Mouse (Mus musculus): ENCODE results near the gene Atp6v1b1. TPM values are rescaled to one million over a fixed set of nuclear protein-coding genes. Genes with fewer than 3 reads are reported as not detected.

Gene Atp6v1b1
- polyA plus RNA-seq, 1 experiment from 2014 or later: not detected

DNA sequence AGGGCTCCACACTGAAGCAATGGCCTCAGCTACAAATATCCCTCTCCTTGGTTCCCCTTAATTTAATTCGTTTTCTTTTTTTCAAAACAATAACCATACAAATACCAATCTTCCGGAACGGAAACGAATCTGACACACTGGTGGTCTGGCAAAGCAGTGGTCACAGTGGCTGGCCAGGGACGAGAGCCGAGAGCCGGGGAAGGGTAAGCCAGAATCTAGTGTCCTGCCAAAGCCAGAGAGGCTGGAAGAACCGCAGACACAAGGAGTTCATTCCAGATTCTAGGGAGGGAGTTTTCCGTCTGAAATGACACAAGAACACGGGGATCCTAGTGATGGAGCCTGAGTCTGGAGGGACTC is 39.1 kb upstream of the Atp6v1b1 start:
- H3K4me2 ChIP-seq (ENCODE audit: low read length): no peak overlapping the region
- H3K9ac ChIP-seq (ENCODE audit: low read depth, low read length): no peak overlapping the region
- H3K4me3 ChIP-seq (ENCODE audit: low read length): no peak overlapping the region
- H3K27me3 ChIP-seq (replicated peaks; ENCODE audit: control insufficient read depth, insufficient read depth, low read length): peaks cover 70% of the 10 kb centered on the region
- H3K4me1 ChIP-seq (ENCODE audit: control insufficient read depth, insufficient read depth, low read depth, low read length): no peaks in the 10 kb centered on the region
- no peaks in the 10 kb centered on the region for H3K36me3 ChIP-seq (ENCODE audit: control insufficient read depth, insufficient read depth, low read length)
- H3K27ac ChIP-seq (ENCODE audit: low read depth, low read length): no peak overlapping the region
- no peak for ATAC-seq
- no peaks in the 10 kb centered on the region for H3K9me3 ChIP-seq (ENCODE audit: control insufficient read depth, low read length)
- WGBS: under 1% methylated on average over 10 of the region's 10 CpGs

DNA sequence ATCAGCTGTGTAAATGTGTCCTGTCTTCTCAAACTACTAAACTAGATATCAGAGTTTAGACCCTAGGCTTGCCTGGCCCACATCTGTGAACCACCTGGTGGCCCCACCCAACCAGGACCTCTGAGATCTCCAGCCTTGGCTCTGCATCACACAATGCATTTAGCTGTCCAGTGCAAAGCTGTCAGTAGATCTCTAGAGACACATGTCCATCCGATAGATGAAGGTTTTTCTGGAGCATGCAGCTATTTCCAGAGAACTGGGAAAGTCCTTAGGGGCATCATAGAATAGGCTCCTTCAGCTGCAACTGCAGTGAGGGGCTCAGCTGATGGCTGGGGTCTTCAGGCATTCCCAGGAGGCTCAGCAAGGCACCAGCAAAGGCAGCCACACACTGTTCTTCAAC is 38.5 kb upstream of the Atp6v1b1 start:
- ATAC-seq: no peak

DNA sequence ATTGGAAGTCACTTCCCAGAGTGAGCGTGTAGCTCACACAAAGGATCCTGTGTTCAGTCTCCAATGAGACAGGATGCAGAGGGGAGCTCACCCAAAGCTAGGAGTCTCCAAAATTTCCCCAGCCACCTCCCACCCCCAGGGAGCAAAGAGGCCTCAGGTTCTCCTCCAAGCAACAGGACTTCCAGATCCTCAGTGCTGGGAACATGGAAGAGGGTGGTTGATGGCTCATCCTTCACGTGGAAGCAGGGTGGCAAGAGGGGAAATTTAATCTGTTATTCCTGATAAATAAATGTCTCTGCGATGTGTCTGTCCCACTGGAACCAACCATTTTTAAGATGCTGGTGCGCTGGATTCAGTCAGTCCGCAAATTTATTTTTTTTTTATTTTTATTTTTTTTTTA is 38.1 kb upstream of the Atp6v1b1 start:
- H3K36me3 ChIP-seq (ENCODE audit: control insufficient read depth, insufficient read depth, low read length): no peaks in the 10 kb centered on the region
- 23% methylated on average over 5 of the region's 5 CpGs for whole genome bisulfite sequencing
- no peak overlapping the region for H3K4me2 ChIP-seq (ENCODE audit: low read length)
- H3K4me1 ChIP-seq (ENCODE audit: control insufficient read depth, insufficient read depth, low read depth, low read length): no peaks in the 10 kb centered on the region
- H3K27ac ChIP-seq (ENCODE audit: low read depth, low read length): no peak overlapping the region
- H3K9ac ChIP-seq (ENCODE audit: low read depth, low read length): no peak overlapping the region
- no peak overlapping the region for H3K4me3 ChIP-seq (ENCODE audit: low read length)
- peaks cover 70% of the 10 kb centered on the region for H3K27me3 ChIP-seq (replicated peaks; ENCODE audit: control insufficient read depth, insufficient read depth, low read length)
- no peak for ATAC-seq
- no peaks in the 10 kb centered on the region for H3K9me3 ChIP-seq (ENCODE audit: control insufficient read depth, low read length)

More for the DNA sequence above, 38.5 kb upstream of the Atp6v1b1 start:
- Histone ChIP-seq H3K27ac (ENCODE audit: low read depth, low read length) (no peak overlapping the region), H3K4me1 (ENCODE audit: control insufficient read depth, insufficient read depth, low read depth, low read length) (no peaks in the 10 kb centered on the region), H3K9ac (ENCODE audit: low read depth, low read length) (no peak overlapping the region), H3K9me3 (ENCODE audit: control insufficient read depth, low read length) (no peaks in the 10 kb centered on the region), H3K4me3 (ENCODE audit: low read length) (no peak overlapping the region), H3K36me3 (ENCODE audit: control insufficient read depth, insufficient read depth, low read length) (no peaks in the 10 kb centered on the region), H3K27me3 (replicated peaks; ENCODE audit: control insufficient read depth, insufficient read depth, low read length) (peaks cover 70% of the 10 kb centered on the region), H3K4me2 (ENCODE audit: low read length) (no peak overlapping the region)
- 5% methylated on average over 1 of the region's 1 CpGs for WGBS

DNA sequence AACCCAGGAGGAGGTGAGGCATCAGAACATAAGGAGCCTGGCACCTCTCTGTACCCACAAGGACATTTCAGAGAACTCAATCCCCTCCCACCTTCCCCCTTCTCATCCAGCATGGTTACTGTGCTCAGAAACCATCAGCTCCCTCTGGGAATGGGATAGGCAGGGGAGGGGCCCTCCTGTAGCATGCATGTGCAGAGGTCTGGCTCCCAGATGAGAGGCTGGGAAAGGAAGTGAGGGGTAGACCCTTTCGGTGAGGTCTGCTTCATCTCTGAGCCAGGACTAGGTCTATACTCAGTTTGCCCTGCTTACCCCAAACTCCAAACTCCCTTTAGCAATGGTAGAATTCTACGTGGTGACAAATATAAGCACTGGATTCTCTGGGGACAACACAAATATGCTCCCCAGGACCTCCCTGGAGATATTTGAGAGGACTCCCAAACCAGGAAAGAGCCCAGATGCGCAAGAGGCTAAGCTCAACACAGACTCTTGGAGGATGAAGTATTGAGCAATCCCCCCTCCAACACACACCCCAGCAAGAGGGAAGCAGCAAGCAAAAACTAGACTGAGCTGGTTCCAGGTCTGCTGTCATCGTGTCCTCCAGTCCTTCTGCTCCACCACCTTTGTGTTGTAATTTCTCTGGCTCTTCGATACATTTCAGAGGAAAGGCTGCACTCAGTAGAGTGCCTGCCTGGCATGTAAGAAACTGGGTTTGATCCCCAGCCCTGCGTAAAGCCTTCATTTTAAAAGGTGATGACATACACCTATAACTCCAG is 34.9 kb upstream of the Atp6v1b1 start:
- Histone ChIP-seq H3K27me3 (replicated peaks; ENCODE audit: control insufficient read depth, insufficient read depth, low read length) (peaks cover 78% of the 10 kb centered on the region), H3K27ac (ENCODE audit: low read depth, low read length) (no peak overlapping the region), H3K4me1 (ENCODE audit: control insufficient read depth, insufficient read depth, low read depth, low read length) (peaks cover 9% of the 10 kb centered on the region), H3K4me2 (ENCODE audit: low read length) (no peak overlapping the region), H3K4me3 (ENCODE audit: low read length) (no peak overlapping the region), H3K9me3 (ENCODE audit: control insufficient read depth, low read length) (no peaks in the 10 kb centered on the region), H3K9ac (ENCODE audit: low read depth, low read length) (no peak overlapping the region), H3K36me3 (ENCODE audit: control insufficient read depth, insufficient read depth, low read length) (no peaks in the 10 kb centered on the region)
- 5% methylated on average over 6 of the region's 6 CpGs for WGBS
- no peak for ATAC-seq

DNA sequence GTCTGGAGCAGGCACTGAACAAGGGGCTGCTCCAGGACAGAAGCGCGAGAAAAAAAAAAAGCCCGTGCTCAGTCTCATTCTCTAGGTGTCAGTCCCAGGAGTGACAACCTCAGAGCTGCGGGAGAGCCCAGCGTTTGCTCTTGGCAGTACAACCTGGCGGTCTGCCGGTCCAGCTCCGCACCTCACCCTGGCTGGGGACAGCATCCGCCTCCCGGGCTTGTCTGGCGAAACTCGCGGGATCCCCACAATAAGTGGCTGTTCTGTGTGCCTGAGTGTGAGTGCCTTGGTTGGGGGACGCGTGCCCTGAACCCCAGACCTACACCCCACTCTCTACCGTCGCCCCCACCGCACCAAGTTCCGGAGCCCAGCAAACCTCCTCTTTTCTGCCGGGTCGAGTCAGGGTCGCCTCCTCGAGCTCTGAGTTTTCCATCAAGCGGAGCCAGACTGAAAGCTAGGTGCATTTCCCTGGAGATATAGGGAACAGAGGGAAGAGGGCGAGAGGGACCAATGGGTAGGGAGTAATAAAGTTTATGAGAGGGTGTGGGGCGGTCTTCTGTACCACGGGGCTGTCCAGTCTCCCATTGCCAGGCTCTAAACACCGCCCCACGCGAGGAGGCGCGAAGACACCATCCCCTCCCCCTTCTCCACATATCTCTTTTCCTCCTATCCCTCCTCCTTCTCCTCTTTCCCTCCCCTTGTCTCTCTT is 32.3 kb upstream of the Atp6v1b1 start:
- WGBS: 0% methylated on average over 31 of the region's 32 CpGs
- ATAC-seq: peak; percentile 67
- H3K36me3 ChIP-seq (ENCODE audit: control insufficient read depth, insufficient read depth, low read length): no peaks in the 10 kb centered on the region

DNA sequence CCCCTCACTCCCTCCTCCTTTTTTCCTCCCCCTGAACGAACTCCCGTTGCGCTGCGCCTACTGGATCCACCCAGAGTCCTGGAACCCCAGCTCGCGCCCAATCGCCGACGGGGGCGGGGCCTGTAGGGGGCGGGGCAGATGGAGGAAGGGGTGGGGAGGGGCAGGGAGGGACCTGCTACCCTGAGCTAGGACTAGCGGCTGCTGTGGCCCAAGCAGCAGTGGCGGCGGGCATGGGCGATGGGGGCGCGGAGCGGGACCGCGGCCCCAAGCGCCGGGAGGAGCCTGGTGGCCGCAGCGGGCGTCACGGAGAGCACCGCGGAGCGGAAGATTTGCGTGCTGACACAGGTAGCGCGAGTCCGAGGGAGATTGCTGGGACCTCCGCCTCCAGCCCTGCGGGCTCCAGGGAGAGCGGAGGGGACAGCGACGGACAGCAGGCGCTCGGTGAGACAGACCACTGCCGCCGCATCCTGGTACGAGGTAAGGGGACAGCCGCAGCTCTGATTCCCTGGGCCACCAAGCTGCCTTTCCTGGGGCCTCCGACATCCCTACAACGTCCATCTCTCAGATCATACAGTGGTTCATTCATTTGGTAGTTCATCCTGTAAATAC is 31.6 kb upstream of the Atp6v1b1 start, which contains the start of gene Vax2:
Gene Vax2 (plus strand): TSS at position 198 of the 609 bp plus-strand sequence.
- no peaks in the 10 kb centered on the region for H3K36me3 ChIP-seq (ENCODE audit: control insufficient read depth, insufficient read depth, low read length)
- H3K4me2 ChIP-seq (ENCODE audit: low read length): peak within 1 kb of the TSS; percentile 54
- H3K4me1 ChIP-seq (ENCODE audit: control insufficient read depth, insufficient read depth, low read depth, low read length): peaks cover 9% of the 10 kb centered on the region
- H3K9ac ChIP-seq (ENCODE audit: low read depth, low read length): no peak within 1 kb of the TSS
- no peaks in the 10 kb centered on the region for H3K9me3 ChIP-seq (ENCODE audit: control insufficient read depth, low read length)
- ATAC-seq: peak; percentile 78
- H3K27me3 ChIP-seq (replicated peaks; ENCODE audit: control insufficient read depth, insufficient read depth, low read length): peaks cover 77% of the 10 kb centered on the region
- no peak within 1 kb of the TSS for H3K27ac ChIP-seq (ENCODE audit: low read depth, low read length)
- WGBS: under 1% methylated on average over 36 of the region's 46 CpGs
- peak within 1 kb of the TSS; percentile 30 for H3K4me3 ChIP-seq (ENCODE audit: low read length)

More for the DNA sequence above, 32.3 kb upstream of the Atp6v1b1 start:
- peaks cover 9% of the 10 kb centered on the region for H3K4me1 ChIP-seq (ENCODE audit: control insufficient read depth, insufficient read depth, low read depth, low read length)
- H3K27me3 ChIP-seq (replicated peaks; ENCODE audit: control insufficient read depth, insufficient read depth, low read length): peaks cover 78% of the 10 kb centered on the region
- no peaks in the 10 kb centered on the region for H3K9me3 ChIP-seq (ENCODE audit: control insufficient read depth, low read length)
- H3K9ac ChIP-seq (ENCODE audit: low read depth, low read length): no peak overlapping the region
- peak overlapping the region; percentile 54 for H3K4me2 ChIP-seq (ENCODE audit: low read length)
- H3K27ac ChIP-seq (ENCODE audit: low read depth, low read length): no peak overlapping the region
- H3K4me3 ChIP-seq (ENCODE audit: low read length): peak overlapping the region; percentile 30

DNA sequence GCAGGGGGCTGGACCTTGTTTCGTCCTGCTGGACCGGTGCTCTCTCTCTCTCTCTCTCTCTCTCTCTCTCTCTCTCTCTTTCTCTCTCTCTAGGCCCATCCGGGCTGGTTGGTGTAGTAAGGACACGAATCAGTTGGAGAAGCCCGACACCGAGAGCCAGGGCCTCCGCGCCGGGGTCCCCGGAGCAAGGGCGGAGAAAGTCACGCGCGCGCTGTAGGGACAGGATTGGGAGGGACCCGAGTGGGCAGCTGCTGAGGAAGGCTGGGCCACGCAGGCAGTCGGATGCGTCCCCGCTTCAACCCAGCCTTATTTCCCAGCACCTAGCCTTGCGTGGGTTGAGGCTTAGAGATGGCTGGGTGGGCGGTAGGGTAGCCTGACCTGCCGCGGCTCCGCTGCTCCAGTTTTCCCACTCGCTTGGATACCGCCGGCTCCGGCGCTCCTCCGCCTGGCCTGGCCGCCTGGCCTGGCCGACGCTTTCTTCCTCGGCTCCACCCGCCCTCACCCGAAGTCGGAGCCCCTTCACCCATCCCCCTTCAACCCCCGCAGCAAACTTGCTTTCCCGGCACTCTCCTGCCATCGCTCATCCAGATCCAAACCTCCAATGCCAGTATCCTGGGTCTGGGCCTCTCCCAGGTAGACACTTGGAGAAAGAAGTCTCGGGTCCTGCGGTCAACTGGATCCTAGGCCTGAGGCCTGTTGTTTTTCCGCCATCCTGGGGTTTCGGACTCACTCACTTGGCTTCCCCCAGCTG is 30.9 kb upstream of the Atp6v1b1 start:
- H3K4me3 ChIP-seq (ENCODE audit: low read length): 0 out of 2 replicates have a peak overlapping the region, but pooled peaks have one; percentile 1
- peaks cover 9% of the 10 kb centered on the region for H3K4me1 ChIP-seq (ENCODE audit: control insufficient read depth, insufficient read depth, low read depth, low read length)
- H3K4me2 ChIP-seq (ENCODE audit: low read length): peak overlapping the region; percentile 54
- H3K9ac ChIP-seq (ENCODE audit: low read depth, low read length): no peak overlapping the region
- peaks cover 74% of the 10 kb centered on the region for H3K27me3 ChIP-seq (replicated peaks; ENCODE audit: control insufficient read depth, insufficient read depth, low read length)
- H3K27ac ChIP-seq (ENCODE audit: low read depth, low read length): no peak overlapping the region
- no peak for ATAC-seq
- H3K9me3 ChIP-seq (ENCODE audit: control insufficient read depth, low read length): no peaks in the 10 kb centered on the region
- H3K36me3 ChIP-seq (ENCODE audit: control insufficient read depth, insufficient read depth, low read length): no peaks in the 10 kb centered on the region
- WGBS: 2% methylated on average over 45 of the region's 45 CpGs

DNA sequence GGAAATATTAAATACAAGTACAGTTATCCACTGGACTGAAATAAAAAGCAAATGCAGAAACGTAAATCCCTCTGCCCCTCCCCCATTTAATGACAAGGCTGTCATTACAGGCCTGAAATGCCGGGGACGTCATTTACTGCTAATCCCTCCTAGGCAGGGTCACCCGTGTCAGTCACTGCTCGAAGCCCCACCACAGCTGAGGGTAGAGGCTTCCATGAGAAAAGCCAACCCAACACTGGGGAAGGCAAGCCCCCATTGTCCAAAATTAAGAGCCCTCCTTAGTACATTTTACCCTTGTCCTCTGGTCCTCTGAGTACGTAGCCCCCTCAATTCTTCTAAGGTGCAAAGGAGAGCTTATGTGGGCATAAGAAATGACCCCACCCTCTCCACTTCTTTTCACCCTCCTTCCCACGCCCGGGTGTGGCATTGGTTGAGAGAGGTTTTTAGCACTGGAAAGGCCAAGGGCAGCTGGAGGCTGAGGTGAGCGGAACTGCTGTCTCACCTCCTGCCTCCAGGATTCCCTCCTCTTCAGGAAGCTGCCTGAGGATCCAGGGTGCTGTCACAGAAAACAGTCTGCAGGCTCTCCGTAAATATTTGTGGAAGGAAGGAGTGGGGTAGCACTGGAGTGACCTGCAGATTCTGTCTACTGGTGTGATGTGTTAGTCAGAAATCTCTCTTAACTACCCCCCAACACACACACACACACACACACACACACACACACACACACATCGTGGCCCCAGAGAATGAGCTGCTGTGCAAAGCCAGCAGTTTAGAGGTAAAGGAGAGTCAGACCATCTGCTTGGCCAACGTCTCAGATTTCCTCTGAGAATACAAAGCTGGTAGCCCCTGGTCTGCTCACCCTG is 29.3 kb upstream of the Atp6v1b1 start:
- Histone ChIP-seq H3K27me3 (replicated peaks; ENCODE audit: control insufficient read depth, insufficient read depth, low read length) (peaks cover 72% of the 10 kb centered on the region), H3K36me3 (ENCODE audit: control insufficient read depth, insufficient read depth, low read length) (no peaks in the 10 kb centered on the region), H3K9ac (ENCODE audit: low read depth, low read length) (no peak overlapping the region), H3K4me2 (ENCODE audit: low read length) (no peak overlapping the region), H3K4me3 (ENCODE audit: low read length) (no peak overlapping the region), H3K27ac (ENCODE audit: low read depth, low read length) (no peak overlapping the region), H3K9me3 (ENCODE audit: control insufficient read depth, low read length) (no peaks in the 10 kb centered on the region), H3K4me1 (ENCODE audit: control insufficient read depth, insufficient read depth, low read depth, low read length) (peaks cover 9% of the 10 kb centered on the region)
- no peak for ATAC-seq
- 7% methylated on average over 12 of the region's 12 CpGs for WGBS
